Comparison of ENCODE assay signal across 9 mouse cellular contexts in genomic region chr10:86365632-86366092, GRCm38 (mm10).
DNase-seq lines count a peak whose midpoint lies in the region; ATAC-seq lines count a peak whose summit lies in the region.
"Had no signal": no experiment of that assay in that cellular context is flagged by ENCODE, and none has a peak within 500 bp of the region (broad histone marks: within the 10 kb centered on the region; RNA-seq: fewer than 3 reads in every experiment).

No protein-coding gene starts in this region.

- H3K27ac ChIP-seq in liver, embryonic 11.5 days (ENCODE audit: low read depth, low read length): no peak overlapping the region
- no peak overlapping the region for H3K27ac ChIP-seq in stomach, embryonic 15.5 days
- H3K27ac ChIP-seq: macrophage had no signal

- peaks cover 5% of the 10 kb centered on the region for H3K4me1 ChIP-seq in liver, embryonic 11.5 days (replicated peaks; ENCODE audit: control insufficient read depth, insufficient read depth, low read length)
- peaks cover 17% of the 10 kb centered on the region; the same call in 1 of the 2 replicates for H3K4me1 ChIP-seq in stomach, embryonic 15.5 days

- peak; percentile 57 for DNase-seq in testis, postnatal 10 days (ENCODE audit: low spot score)
- DNase-seq in testis, postnatal 14 days (ENCODE audit: low spot score): no peak
- peak; percentile 83 for DNase-seq in heart, postnatal 4 days
- no peak for DNase-seq in liver, embryonic 11.5 days (ENCODE audit: low spot score)
- DNase-seq in spleen, postnatal 36 days (ENCODE audit: low spot score in 2 of 2): no peak
- DNase-seq in urinary bladder, postnatal 36 days (ENCODE audit: low spot score in 2 of 2): no peak

- no peaks in the 10 kb centered on the region for H3K36me3 ChIP-seq in liver, embryonic 11.5 days (ENCODE audit: control insufficient read depth, insufficient read depth, low read length)
- no peaks in the 10 kb centered on the region for H3K36me3 ChIP-seq in stomach, embryonic 15.5 days

- no peak overlapping the region for H3K9ac ChIP-seq in liver, embryonic 11.5 days (ENCODE audit: low read depth, low read length)
- H3K9ac ChIP-seq in stomach, embryonic 15.5 days: no peak overlapping the region

- ATAC-seq in liver, embryonic 11.5 days (replicated peaks; ENCODE audit: low FRiP score): peak; percentile 64
- ATAC-seq in stomach, embryonic 15.5 days (ENCODE audit: insufficient read depth, low FRiP score, low read depth): peak; percentile 85
- no peak for ATAC-seq in CD4-positive, CD25-positive, alpha-beta regulatory T cell, adult 4 months

- H3K9me3 ChIP-seq in liver, embryonic 11.5 days (ENCODE audit: control insufficient read depth, low read length): no peaks in the 10 kb centered on the region
- H3K9me3 ChIP-seq in stomach, embryonic 15.5 days: no peaks in the 10 kb centered on the region

- no peak overlapping the region for H3K4me3 ChIP-seq in liver, embryonic 11.5 days (ENCODE audit: low read depth, low read length)
- no peak overlapping the region for H3K4me3 ChIP-seq in stomach, embryonic 15.5 days (replicated peaks)

- 38% methylated on average over 5 of the region's 5 CpGs for WGBS in liver, embryonic 11.5 days
- 12% methylated on average over 5 of the region's 5 CpGs for WGBS in stomach, embryonic 15.5 days

- no peak overlapping the region for H3K4me2 ChIP-seq in liver, embryonic 11.5 days
- H3K4me2 ChIP-seq in stomach, embryonic 15.5 days: no peak overlapping the region

- H3K27me3 ChIP-seq in liver, embryonic 11.5 days (replicated peaks; ENCODE audit: control insufficient read depth, insufficient read depth, low read length): no peaks in the 10 kb centered on the region
- H3K27me3 ChIP-seq in stomach, embryonic 15.5 days (replicated peaks): no peaks in the 10 kb centered on the region

Comparison
In these comparisons a context has a peak if more than half of its experiments do, and no peak if none do; other contexts are left out.
1. DNase-seq: peak in testis, postnatal 10 days (single experiment) and heart, postnatal 4 days (single experiment); none in testis, postnatal 14 days (single experiment), liver, embryonic 11.5 days (single experiment), spleen, postnatal 36 days (0 of 2) and urinary bladder, postnatal 36 days (0 of 2).